In genomic region chr13:112160173-112160641, GRCm38 (mm10) we compare ENCODE assay signal across 9 mouse cellular contexts.
DNase-seq lines count a peak whose midpoint lies in the region; ATAC-seq and TF ChIP-seq lines count a peak whose summit lies in the region.
"Had no signal": no experiment of that assay in that cellular context is flagged by ENCODE, and none has a peak within 500 bp of the region (broad histone marks: within the 10 kb centered on the region; RNA-seq: fewer than 3 reads in every experiment).

No protein-coding gene starts in this region.

- no peak overlapping the region for H3K27ac ChIP-seq in ES-Bruce4 (ENCODE audit: insufficient read depth, low read length)
- H3K27ac ChIP-seq in limb, embryonic 14.5 days (replicated peaks; ENCODE audit: low read depth, low read length) = no peak overlapping the region; the same call in 1 of the 2 replicates

- no peak for TF ChIP-seq CTCF in ES-Bruce4 (IDR thresholded peaks at IDR 0.05; ENCODE audit: low read depth, low read length)

- H3K9ac ChIP-seq in ES-Bruce4 (ENCODE audit: low read depth, poor library complexity, severe bottlenecking) = no peak overlapping the region
- H3K9ac ChIP-seq in limb, embryonic 14.5 days (ENCODE audit: low read depth, low read length, severe bottlenecking) = no peak overlapping the region

- H3K9me3 ChIP-seq in ES-Bruce4 (replicated peaks; ENCODE audit: control insufficient read depth, insufficient read depth, low read length, poor library complexity, severe bottlenecking) = no peaks in the 10 kb centered on the region
- no peaks in the 10 kb centered on the region for H3K9me3 ChIP-seq in limb, embryonic 14.5 days (ENCODE audit: control insufficient read depth, low read length)

- no peaks in the 10 kb centered on the region for H3K36me3 ChIP-seq in ES-Bruce4 (ENCODE audit: control insufficient read depth, insufficient read depth, low read length, poor library complexity, severe bottlenecking)
- H3K36me3 ChIP-seq in limb, embryonic 14.5 days (ENCODE audit: control insufficient read depth, insufficient read depth, low read length) = no peaks in the 10 kb centered on the region

- 0 out of 2 replicates have a peak, but pooled peaks have one; percentile 10 for TF ChIP-seq EP300 in ES-Bruce4 (IDR thresholded peaks at IDR 0.05; ENCODE audit: insufficient read depth, low read depth, low read length)

- no peak for TF ChIP-seq POLR2A in ES-Bruce4 (IDR thresholded peaks at IDR 0.05; ENCODE audit: insufficient read depth, low read length)
- no peak for TF ChIP-seq POLR2A in limb, embryonic 14.5 days (IDR thresholded peaks at IDR 0.05; ENCODE audit: borderline replicate concordance, extremely low read depth, insufficient read depth, insufficient read length)

- DNase-seq in frontal cortex, postnatal 10 days (ENCODE audit: low spot score in 2 of 2) = peak; percentile 12 to 16
- DNase-seq in frontal cortex, postnatal 25 days (ENCODE audit: low spot score in 2 of 2) = no peak
- DNase-seq in gastrocnemius, postnatal 25 days = peak; percentile 37
- DNase-seq in limb, embryonic 14.5 days (ENCODE audit: low spot score) = peak; percentile 39
- DNase-seq in liver = no peak
- no peak for DNase-seq in ovary, postnatal 10 days (ENCODE audit: low spot score)
- DNase-seq: cerebellum, adult 18-20 months had no signal

- H3K4me2 ChIP-seq in limb, embryonic 14.5 days (replicated peaks; ENCODE audit: low read depth, low read length, severe bottlenecking) = no peak overlapping the region

- 49% methylated on average over 2 of the region's 2 CpGs for WGBS in limb, embryonic 14.5 days

- no peaks in the 10 kb centered on the region for H3K27me3 ChIP-seq in ES-Bruce4 (ENCODE audit: control insufficient read depth, insufficient read depth, low read length, poor library complexity, severe bottlenecking)
- H3K27me3 ChIP-seq in limb, embryonic 14.5 days (ENCODE audit: control insufficient read depth, insufficient read depth, low read length) = no peaks in the 10 kb centered on the region

- no peak overlapping the region for H3K4me3 ChIP-seq in ES-Bruce4 (ENCODE audit: low read depth, low read length)
- no peak overlapping the region for H3K4me3 ChIP-seq in limb, embryonic 14.5 days (replicated peaks; ENCODE audit: low read length)

- ATAC-seq in limb, embryonic 14.5 days (ENCODE audit: low FRiP score, low read depth) = peak; percentile 74
- no peak for ATAC-seq in megakaryocyte-erythroid progenitor cell, adult 5-6 weeks (replicated peaks; ENCODE audit: low FRiP score, low TSS enrichment, poor library complexity, severe bottlenecking)

- H3K4me1 ChIP-seq in ES-Bruce4 (ENCODE audit: control insufficient read depth, insufficient read depth, low read length) = no peaks in the 10 kb centered on the region
- H3K4me1 ChIP-seq in limb, embryonic 14.5 days (ENCODE audit: control insufficient read depth, insufficient read depth, low read length) = peaks cover 6% of the 10 kb centered on the region; the same call in 1 of the 2 replicates

Comparison
In these comparisons a context has a peak if more than half of its experiments do, and no peak if none do; other contexts are left out.
1. DNase-seq: peak in frontal cortex, postnatal 10 days (2 of 2), gastrocnemius, postnatal 25 days (single experiment) and limb, embryonic 14.5 days (single experiment); none in frontal cortex, postnatal 25 days (0 of 2), liver (single experiment) and ovary, postnatal 10 days (single experiment).